Mouse (Mus musculus) liver, adult 2 months (tissue): Measurements from ENCODE around the gene Gm20388.

Experiments used
- CTCF ChIP-seq: fragments of 200-500 bp; IDR thresholded peaks from 2 replicates; pipeline ENCODE4 v1.5.1; 2011; ENCODE audit warnings: low read depth, low read length, control low read depth
- POLR2A ChIP-seq: fragments of 200-500 bp; IDR thresholded peaks from 2 replicates; pipeline ENCODE4 v1.6.1; 2011; ENCODE audit warnings: low read length, control low read depth; ENCODE audit not compliant: insufficient read depth; ENCODE audit errors: extremely low read depth

DNA sequence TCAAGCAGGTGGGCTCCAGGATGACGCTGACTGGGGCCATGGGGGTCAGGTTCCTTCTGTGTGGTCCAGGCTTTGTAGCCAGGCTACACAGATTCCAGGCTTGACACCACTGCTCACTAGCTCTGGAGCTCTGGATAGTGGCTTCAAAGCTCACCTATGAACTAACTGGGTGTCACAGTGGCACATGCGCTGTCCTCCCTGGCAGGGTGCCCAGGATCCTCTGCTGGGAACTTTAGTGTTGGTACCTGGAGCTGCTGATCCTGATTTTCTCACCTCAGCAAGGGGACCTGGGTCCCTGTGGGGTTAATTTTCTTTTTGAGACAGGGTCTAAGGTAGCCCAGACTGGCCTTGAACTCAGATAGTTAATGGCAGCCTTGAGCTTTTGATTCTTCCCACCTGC lies 490.6 kb downstream of the Gm20388 start:
- no peak for TF ChIP-seq POLR2A
- TF ChIP-seq CTCF = no peak
